Mouse (Mus musculus): ENCODE results near the gene Ccnh.
"Not testable (repeated sequence)": the region's sequence is repeated elsewhere in the genome, so short reads cannot be mapped to it uniquely, and the experiment has no call there.

Gene Ccnh

DNA sequence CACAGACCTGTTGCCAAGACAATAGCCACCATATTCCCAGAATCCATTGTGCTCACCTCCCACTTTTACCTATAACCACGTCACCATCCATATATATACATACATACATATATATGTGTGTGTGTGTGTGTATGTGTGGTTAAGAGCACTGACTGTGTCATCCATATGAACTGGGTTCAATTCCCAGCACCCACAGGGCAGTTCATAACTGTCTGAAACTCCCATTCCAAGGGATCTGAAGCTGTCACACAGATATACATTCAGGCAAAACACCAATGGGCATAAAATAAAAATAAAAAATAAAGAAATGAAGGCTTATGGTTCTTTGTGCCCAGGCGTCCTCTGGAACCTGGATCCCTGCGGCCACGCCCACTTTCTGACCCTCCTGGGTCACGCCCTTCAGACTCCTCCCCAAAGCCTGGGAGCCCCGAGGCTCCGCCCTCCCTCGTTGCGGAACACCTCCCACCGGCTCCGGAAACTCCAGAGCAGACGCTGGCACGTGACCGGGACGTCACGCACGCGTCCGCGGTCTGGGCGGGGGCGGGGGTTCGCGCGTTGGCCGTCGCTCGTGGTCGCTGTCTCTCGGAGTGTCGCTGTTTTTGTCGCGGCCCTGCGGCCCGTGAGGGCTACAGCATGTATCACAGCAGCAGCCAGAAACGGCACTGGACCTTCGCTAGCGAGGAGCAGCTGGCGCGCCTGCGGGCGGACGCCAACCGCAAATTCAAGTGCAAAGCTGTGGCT lies at the start of gene Ccnh:
TSS of gene Ccnh (plus strand) at position 506 of the 741 bp plus-strand sequence.
- DNase-seq: peak; percentile 92

DNA sequence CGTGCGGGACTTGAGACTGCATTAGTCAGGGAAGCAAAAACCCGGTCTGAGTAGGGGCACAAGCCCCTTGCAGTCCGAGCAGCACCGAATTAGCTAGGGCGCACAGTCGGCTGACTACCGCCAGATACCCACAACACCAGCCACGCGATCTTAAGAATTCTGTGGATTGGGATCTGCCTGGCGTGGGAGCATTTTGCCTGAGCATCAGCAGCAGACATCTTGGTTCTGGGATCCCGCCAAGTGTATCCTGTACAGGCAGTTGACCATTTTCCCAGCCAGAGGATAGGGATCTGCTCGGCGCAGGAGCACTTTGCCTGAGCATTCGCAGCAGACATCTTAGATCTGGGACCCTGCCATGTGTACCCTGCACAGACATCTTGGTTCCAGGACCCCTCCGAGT lies 45.8 kb upstream of the Ccnh start:
- DNase-seq: not testable (repeated sequence)

DNA sequence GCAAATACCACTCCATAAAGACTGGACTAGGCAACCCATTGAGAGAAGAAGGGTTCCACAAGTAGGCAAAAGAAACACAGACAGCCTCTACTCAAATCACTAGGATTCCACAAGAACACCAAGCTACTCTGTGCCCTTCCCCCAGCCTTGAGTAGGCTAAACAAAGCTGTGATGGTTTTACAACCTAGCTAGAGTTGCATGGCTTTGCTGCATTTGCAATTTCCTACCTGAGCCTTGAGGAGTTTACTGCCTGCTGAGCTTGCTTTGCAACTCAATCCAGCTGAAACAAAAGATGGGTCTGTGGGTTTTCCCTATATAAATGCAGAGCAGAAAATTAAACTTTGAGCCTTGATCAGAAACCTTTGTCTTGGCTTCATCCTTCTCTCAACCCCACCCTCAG lies 42.7 kb upstream of the Ccnh start:
- DNase-seq: no peak

DNA sequence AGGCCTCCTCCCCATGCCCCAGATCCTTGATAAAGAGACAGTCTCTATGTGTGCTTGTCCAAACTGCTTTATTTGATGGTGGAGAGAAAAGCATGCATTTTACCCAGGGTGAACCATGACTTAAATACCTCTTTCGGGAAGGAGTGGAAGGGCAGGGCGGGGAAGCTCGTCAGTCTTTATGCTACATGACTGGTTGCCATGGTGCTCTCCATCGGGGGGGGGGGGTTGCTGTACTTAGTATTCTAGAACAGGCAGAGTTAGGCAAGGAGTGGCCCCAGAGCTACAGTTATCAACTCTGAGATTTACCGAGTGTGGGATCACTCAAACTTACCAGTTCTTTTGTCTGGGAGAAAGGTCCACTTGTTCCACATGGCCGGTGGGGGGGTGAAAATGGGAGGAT lies 34.5 kb upstream of the Ccnh start:
- no peak for DNase-seq

DNA sequence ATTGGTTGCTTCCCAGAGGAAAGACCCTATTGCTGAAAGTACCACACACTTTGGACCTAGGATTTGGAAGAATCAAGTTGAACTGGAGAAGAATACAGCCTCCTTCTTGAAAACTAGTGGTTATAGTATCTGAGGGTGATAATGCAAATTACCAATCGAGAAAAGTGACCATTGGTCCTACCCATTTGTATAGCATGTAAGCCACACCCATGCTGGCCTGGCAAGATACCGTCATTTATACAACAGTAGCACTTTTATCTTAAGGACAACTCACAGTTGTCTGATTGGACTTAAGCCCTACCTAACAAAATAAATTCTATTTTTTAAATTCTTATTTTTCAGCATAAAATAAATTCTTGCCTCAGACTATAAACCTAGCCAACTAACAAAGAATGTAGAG lies 29.2 kb upstream of the Ccnh start:
- DNase-seq: no peak

DNA sequence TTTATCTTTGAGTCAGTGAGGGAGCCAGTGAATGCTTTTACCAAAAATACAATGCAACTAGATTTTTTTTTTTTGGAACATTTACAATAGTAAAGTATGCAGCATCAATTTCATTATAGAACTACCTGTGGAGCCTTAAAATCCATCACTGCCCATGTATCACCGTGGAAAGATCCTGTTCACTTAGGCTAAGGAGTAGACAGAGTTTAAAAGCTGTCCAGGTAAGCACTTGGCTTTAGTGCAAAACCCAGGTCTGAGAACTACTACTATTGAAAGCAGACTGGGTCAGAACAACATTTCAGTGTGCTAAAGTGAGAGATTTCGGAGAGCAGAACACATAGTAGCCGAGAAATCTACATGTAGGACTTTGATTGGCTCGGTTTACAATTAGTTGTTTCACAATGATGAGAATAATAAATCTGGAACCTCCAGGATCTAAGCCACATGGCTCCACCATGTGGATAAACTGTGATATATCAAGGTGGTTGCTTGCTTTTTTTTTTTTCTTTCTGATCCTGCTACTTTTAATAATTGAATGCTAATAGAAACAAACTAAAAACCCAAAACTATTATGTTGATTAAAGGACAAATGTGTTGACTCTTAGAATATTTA lies 24.6 kb upstream of the Ccnh start:
- no peak for DNase-seq

DNA sequence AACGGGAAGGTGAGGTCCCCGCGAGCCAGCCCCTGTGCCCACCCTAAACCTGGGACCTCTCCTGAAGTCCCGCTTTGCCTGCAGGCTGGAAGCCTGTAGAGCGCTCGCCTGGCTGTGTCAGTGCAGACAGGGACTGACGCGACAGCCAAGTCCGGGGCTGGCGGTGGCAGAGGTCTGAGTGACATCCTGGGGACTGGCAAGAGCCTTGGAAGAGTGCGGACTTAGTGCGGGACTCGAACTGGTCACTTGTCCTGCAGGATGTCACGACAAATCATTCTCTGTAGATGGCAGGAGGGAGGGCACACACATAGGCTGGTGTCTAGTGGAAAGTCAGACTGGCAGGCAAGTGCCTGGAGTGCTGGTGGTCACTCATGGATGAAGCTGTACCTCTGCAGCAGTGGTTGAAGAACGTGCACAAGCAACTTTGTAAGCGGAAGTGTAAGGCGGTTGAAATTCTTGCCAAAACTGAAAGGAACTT lies 475 bp downstream of the Ccnh start:
- peak; percentile 62 for DNase-seq

DNA sequence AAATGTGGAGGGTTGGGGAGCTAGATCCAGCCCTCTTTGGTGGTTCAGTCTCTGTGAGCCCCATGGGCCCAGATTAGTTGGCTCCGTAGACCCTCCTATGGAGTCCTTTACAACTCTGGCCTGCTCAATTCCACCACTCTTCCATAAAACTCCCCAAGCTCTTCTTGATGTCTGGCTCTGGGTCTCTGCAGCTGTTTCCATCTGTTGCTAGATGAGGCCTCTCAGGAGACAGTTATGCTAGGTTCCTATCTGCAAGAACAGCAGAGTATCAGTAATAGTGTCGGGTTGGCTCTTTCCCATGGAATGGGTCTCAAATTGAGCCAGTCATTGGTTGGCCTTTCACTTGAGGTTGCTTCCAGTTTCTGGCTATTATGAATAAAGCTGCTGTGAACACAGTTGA lies 2.0 kb downstream of the Ccnh start:
- no peak for DNase-seq

DNA sequence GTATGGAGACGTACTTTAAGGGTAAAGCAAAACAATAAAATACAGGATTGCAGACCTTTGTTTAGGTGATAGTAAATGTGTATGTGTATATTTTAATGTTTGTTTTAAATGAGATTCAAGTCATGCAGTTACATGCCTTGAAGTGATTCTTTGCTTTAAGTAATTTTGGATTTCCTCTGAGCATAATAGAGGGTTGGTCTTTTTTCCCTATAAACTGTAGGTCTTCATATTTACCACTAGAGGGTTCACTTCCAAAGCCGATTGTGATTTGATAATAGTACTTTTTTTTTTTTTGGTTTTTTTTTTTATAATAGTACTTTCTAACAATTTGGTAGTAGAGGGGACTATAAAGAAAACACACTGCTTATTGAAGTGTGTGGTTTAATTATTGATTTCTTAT lies 18.3 kb downstream of the Ccnh start:
- no peak for DNase-seq

DNA sequence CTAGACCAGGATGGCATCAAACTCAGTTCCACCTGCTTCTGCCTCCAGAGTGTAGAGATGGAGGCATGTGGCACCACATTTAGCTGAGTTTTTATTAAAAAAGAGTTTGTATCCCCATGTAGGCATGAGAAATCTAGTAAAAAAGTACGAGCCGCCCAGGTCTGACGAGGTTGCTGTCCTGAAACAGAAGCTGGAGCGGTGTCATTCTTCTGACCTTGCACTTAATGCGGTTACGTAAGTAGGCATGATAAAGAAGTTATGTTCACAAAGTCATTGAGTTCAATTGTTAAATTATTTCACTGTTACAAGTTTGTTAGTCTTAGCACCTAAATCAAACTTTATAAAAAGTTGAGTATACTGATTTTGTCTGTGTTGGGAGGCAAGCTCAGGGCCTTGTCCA lies 19.4 kb downstream of the Ccnh start:
- DNase-seq: no peak

DNA sequence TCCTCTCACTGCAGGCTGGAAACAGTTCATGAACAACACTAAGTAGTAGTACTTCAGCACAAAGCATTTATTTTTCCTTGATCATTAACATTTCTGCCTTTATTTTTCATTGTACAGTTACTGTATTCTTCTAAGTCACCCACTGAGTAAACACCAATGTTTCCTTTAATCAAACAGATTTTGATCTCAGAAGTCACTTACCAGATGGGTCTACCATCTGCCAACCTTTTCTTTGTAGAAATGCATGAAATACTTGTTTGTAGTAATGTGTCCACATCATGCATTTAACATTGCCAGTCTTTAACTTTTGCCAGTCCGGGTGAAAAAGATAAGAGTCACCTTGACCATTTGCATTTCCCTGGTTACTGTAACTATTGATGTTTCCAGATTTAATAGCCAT lies 21.1 kb downstream of the Ccnh start:
- DNase-seq: no peak

DNA sequence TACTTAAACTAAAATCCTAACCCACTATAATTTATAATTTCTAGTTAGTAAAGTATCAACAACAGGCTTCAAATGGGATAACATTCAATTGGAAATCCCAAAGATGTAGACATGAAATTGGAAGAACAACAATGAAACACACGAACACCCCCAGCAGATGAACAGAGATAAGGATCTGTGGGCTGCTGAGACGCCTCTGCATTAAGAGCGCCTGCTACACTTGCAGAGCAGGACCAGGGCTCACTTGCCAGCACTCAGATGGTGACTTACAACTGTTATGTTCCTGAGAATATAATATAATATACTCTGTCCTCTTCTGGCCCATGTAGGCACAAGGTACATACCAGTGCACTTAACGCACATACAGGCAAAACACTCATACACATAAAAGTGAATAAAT lies 29.4 kb downstream of the Ccnh start:
- DNase-seq: no peak

DNA sequence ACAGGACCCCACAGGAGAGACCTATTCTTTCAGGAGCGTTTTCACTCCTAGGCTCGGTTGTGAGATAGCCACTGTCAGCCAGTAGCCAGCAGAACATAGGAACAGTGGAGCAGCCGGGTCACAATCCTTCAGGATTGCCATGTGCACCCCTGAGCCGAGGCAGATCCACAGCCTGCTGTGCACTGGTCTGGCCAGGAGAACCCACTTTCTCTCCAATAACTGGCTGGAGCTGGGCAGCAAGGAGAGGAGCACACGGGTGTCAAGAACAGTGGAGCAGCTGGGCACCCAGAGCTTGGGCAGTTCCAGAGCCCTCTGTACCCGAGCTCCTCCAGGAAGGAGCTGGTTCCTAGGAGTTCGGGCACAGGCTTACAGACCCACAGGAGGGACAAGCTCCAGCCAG lies 49.6 kb downstream of the Ccnh start:
- DNase-seq: no peak

Data from thymus, postnatal 4 days (tissue).